In genomic region chr2:158174958-158175357, GRCm38 (mm10) we compare ENCODE assay signal across 14 mouse cellular contexts. TPM values are rescaled to one million over a fixed set of nuclear protein-coding genes. Genes with fewer than 3 reads are reported as not detected.
A peak's percentile ranks its signal among the peaks of the same experiment; 100 is the strongest.
DNase-seq lines count a peak whose midpoint lies in the region; ATAC-seq and TF ChIP-seq lines count a peak whose summit lies in the region.
"Had no signal": no experiment of that assay in that cellular context is flagged by ENCODE, and none has a peak within 500 bp of the region (broad histone marks: within the 10 kb centered on the region; RNA-seq: fewer than 3 reads in every experiment).

No protein-coding gene starts in this region.

- H3K79me2 ChIP-seq in liver, adult 2 months (ENCODE audit: control insufficient read depth, insufficient read depth, low read length), result no peaks in the 10 kb centered on the region

- peak overlapping the region; percentile 69 for H3K27ac ChIP-seq in liver, adult 2 months (replicated peaks; ENCODE audit: insufficient read depth, low read depth, low read length)
- H3K27ac ChIP-seq: midbrain, embryonic 13.5 days had no signal

- peak; percentile 75 for ATAC-seq in CD4-positive, CD25-positive, alpha-beta regulatory T cell, adult 4 months
- peak; percentile 28 to 37 for ATAC-seq in hematopoietic stem cell, adult 5-6 weeks (replicated peaks in 1 of 2; ENCODE audit: insufficient read depth in 1 of 2, low FRiP score in 2 of 2, low TSS enrichment in 1 of 2, low read depth in 1 of 2, poor library complexity in 2 of 2, severe bottlenecking in 2 of 2)
- no peak for ATAC-seq in erythroid progenitor cell, adult 5-6 weeks (replicated peaks; ENCODE audit: low FRiP score, poor library complexity, severe bottlenecking)
- ATAC-seq: midbrain, embryonic 13.5 days had no signal

- H3K4me1 ChIP-seq in liver, adult 2 months (ENCODE audit: control insufficient read depth, insufficient read depth, low read length), result peaks cover 18% of the 10 kb centered on the region
- H3K4me1 ChIP-seq in megakaryocyte, embryonic 14.5 days, result peaks cover 51% of the 10 kb centered on the region

- peak; percentile 68 for DNase-seq in liver, adult 2 months (ENCODE audit: extremely low read depth, low read depth, low spot score)
- DNase-seq in liver, result no peak
- no peak for DNase-seq in ovary, postnatal 10 days (ENCODE audit: low spot score)
- DNase-seq in layer of hippocampus, adult 9-11 months, result no peak
- DNase-seq: adrenal gland, postnatal 36 days; cerebellum, adult 11-12 months; embryo, embryonic 11 days; right cerebral cortex, postnatal 4 days had no signal

- no peak overlapping the region for H3K4me3 ChIP-seq in liver, adult 2 months (ENCODE audit: insufficient read depth, low read depth, low read length)
- H3K4me3 ChIP-seq in megakaryocyte, embryonic 14.5 days (replicated peaks), result peak overlapping the region; percentile 71
- H3K4me3 ChIP-seq: layer of hippocampus, adult 2 months; midbrain, embryonic 13.5 days had no signal

- WGBS in liver, adult 2 months, result 44% methylated on average over 15 of the region's 15 CpGs

- no peaks in the 10 kb centered on the region for H3K27me3 ChIP-seq in liver, adult 2 months (ENCODE audit: control insufficient read depth, insufficient read depth, low read length)
- peaks cover 89% of the 10 kb centered on the region for H3K27me3 ChIP-seq in megakaryocyte, embryonic 14.5 days (replicated peaks)
- H3K27me3 ChIP-seq: midbrain, embryonic 13.5 days had no signal

- no peak for TF ChIP-seq CTCF in liver, adult 2 months (IDR thresholded peaks at IDR 0.05; ENCODE audit: low read depth, low read length)

- peaks cover 47% of the 10 kb centered on the region for H3K9me3 ChIP-seq in megakaryocyte, embryonic 14.5 days

- no peak overlapping the region for H3K9ac ChIP-seq in liver, adult 2 months (ENCODE audit: low read depth, low read length)
- H3K9ac ChIP-seq: midbrain, embryonic 13.5 days had no signal

- TF ChIP-seq POLR2A in liver, adult 2 months (IDR thresholded peaks at IDR 0.05; ENCODE audit: extremely low read depth, insufficient read depth, low read length), result no peak

- no peaks in the 10 kb centered on the region for H3K36me3 ChIP-seq in liver, adult 2 months (ENCODE audit: control insufficient read depth, insufficient read depth, low read length)
- peaks cover 3% of the 10 kb centered on the region for H3K36me3 ChIP-seq in megakaryocyte, embryonic 14.5 days (replicated peaks; ENCODE audit: low read length)
- H3K36me3 ChIP-seq: midbrain, embryonic 13.5 days had no signal

RNA-seq across cellular contexts. Expression of gene Tgm2, which starts 28.7 kb away (rescaled TPM):
- 68.3 and 101 TPM in 2 replicates for total RNA-seq in liver, adult 2 months (2014; rRNA removed)
- polyA plus RNA-seq in liver, adult 2 months (2012; rRNA removed), result 91.7 and 93.5 TPM in 2 replicates
- 1 to 10 TPM; 3.1 to 4.4 TPM for polyA plus RNA-seq in CD4-positive, CD25-positive, alpha-beta regulatory T cell, adult 4 months (2017; shearing (Covaris generic))
- total RNA-seq in hematopoietic stem cell, adult 5-6 weeks (2017), result 17.9 and 19.4 TPM in 2 replicates
- polyA plus RNA-seq in megakaryocyte, embryonic 14.5 days (2012; ENCODE audit: insufficient read depth, low replicate concordance), result 5.6 TPM in 1 of 2 replicates, not detected in the other
- 16.3 and 27.4 TPM in 2 replicates for total RNA-seq in erythroid progenitor cell, adult 5-6 weeks (2015; ENCODE audit: low replicate concordance)
- total RNA-seq in erythroid progenitor cell, adult 5-6 weeks (2017; ENCODE audit: low replicate concordance), result 23.0 and 33.9 TPM in 2 replicates

RNA-seq across cellular contexts. Expression of gene D630003M21Rik, which starts 54.1 kb away (rescaled TPM):
- 0.40 and 0.46 TPM in 2 replicates for total RNA-seq in liver, adult 2 months (2014; rRNA removed)
- polyA plus RNA-seq in liver, adult 2 months (2012; rRNA removed), result 0.52 and 0.69 TPM in 2 replicates
- polyA plus RNA-seq in CD4-positive, CD25-positive, alpha-beta regulatory T cell, adult 4 months (2017; shearing (Covaris generic)), result not detected
- total RNA-seq in hematopoietic stem cell, adult 5-6 weeks (2017), result not detected in 2 replicates
- polyA plus RNA-seq in megakaryocyte, embryonic 14.5 days (2012; ENCODE audit: insufficient read depth, low replicate concordance), result not detected in 2 replicates
- total RNA-seq in erythroid progenitor cell, adult 5-6 weeks (2015; ENCODE audit: low replicate concordance), result not detected in 2 replicates
- not detected in 2 replicates for total RNA-seq in erythroid progenitor cell, adult 5-6 weeks (2017; ENCODE audit: low replicate concordance)
